In the genomic region with DNA sequence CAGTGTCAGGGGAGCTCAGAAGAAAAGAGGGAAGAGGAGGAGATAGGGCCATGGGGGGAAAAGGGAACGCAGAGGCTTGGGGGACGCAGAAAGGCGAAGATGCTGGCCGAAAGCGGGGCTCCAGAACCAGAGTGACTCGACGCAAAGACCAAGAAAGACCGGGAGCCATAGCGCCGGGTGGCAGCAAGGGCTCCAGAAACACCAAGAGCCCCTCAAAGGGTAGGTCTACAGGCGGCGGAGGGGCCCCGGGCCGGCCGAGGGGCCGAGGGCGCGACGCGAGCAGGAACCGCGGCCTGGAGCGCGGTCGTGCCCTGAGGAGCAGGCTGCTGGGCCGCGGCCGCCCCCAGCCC, we compare ENCODE assay signal across 9 mouse cellular contexts. TPM values are rescaled to one million over a fixed set of nuclear protein-coding genes. Genes with fewer than 3 reads are reported as not detected.
DNase-seq lines count a peak whose midpoint lies in the region; ATAC-seq lines count a peak whose summit lies in the region.
"Had no signal": no experiment of that assay in that cellular context is flagged by ENCODE, and none has a peak within 500 bp of the region (broad histone marks: within the 10 kb centered on the region; RNA-seq: fewer than 3 reads in every experiment).

No protein-coding gene starts in this region.

- peak overlapping the region; percentile 99 for H3K4me2 ChIP-seq in heart, embryonic 13.5 days
- peak overlapping the region; percentile 99 for H3K4me2 ChIP-seq in hindbrain, embryonic 16.5 days (ENCODE audit: low read length)
- peak overlapping the region; percentile 97 for H3K4me2 ChIP-seq in midbrain, embryonic 11.5 days

- H3K36me3 ChIP-seq in heart, embryonic 13.5 days = peaks cover 36% of the 10 kb centered on the region
- peaks cover 26% of the 10 kb centered on the region for H3K36me3 ChIP-seq in hindbrain, embryonic 16.5 days (ENCODE audit: control insufficient read depth, insufficient read depth, low read length)
- peaks cover 26% of the 10 kb centered on the region for H3K36me3 ChIP-seq in midbrain, embryonic 11.5 days (ENCODE audit: control insufficient read depth, insufficient read depth, low read length)

- H3K27ac ChIP-seq in heart, embryonic 13.5 days (replicated peaks) = peak overlapping the region; percentile 99
- H3K27ac ChIP-seq in hindbrain, embryonic 16.5 days (ENCODE audit: low read depth, low read length) = peak overlapping the region; percentile 98
- H3K27ac ChIP-seq in midbrain, embryonic 11.5 days (ENCODE audit: low read depth, low read length) = peak overlapping the region; percentile 93

- peak overlapping the region; percentile 100 for H3K9ac ChIP-seq in heart, embryonic 13.5 days
- H3K9ac ChIP-seq in hindbrain, embryonic 16.5 days (ENCODE audit: low read depth, low read length) = peak overlapping the region; percentile 100
- peak overlapping the region; percentile 100 for H3K9ac ChIP-seq in midbrain, embryonic 11.5 days (ENCODE audit: low read length)

- H3K9me3 ChIP-seq in heart, embryonic 13.5 days = no peaks in the 10 kb centered on the region
- no peaks in the 10 kb centered on the region for H3K9me3 ChIP-seq in hindbrain, embryonic 16.5 days (ENCODE audit: control insufficient read depth, low read length)
- no peaks in the 10 kb centered on the region for H3K9me3 ChIP-seq in midbrain, embryonic 11.5 days (ENCODE audit: control insufficient read depth, low read length)

- no peaks in the 10 kb centered on the region for H3K27me3 ChIP-seq in heart, embryonic 13.5 days (replicated peaks)
- no peaks in the 10 kb centered on the region for H3K27me3 ChIP-seq in hindbrain, embryonic 16.5 days (replicated peaks; ENCODE audit: control insufficient read depth, insufficient read depth, low read length)
- H3K27me3 ChIP-seq in midbrain, embryonic 11.5 days (ENCODE audit: control insufficient read depth, insufficient read depth, low read length) = no peaks in the 10 kb centered on the region
- H3K27me3 ChIP-seq: Patski had no signal

- DNase-seq in heart, postnatal 25 days (ENCODE audit: low spot score) = no peak
- peak; percentile 38 for DNase-seq in adipocyte (ENCODE audit: low spot score)
- no peak for DNase-seq in midbrain, embryonic 11.5 days (ENCODE audit: low spot score, missing footprints)
- DNase-seq in urinary bladder, adult 2 months (ENCODE audit: low spot score) = no peak
- DNase-seq in layer of hippocampus, adult 9-10 months (ENCODE audit: low spot score) = no peak
- DNase-seq in cerebellum, adult 9-11 months = no peak

- WGBS in heart, embryonic 13.5 days = under 1% methylated on average over 28 of the region's 28 CpGs
- 0% methylated on average over 27 of the region's 28 CpGs for WGBS in hindbrain, embryonic 16.5 days
- WGBS in midbrain, embryonic 11.5 days = under 1% methylated on average over 24 of the region's 28 CpGs

- peaks cover 39% of the 10 kb centered on the region for H3K4me1 ChIP-seq in heart, embryonic 13.5 days
- peaks cover 27% of the 10 kb centered on the region for H3K4me1 ChIP-seq in hindbrain, embryonic 16.5 days (ENCODE audit: control insufficient read depth, insufficient read depth, low read depth, low read length)
- peaks cover 19% of the 10 kb centered on the region for H3K4me1 ChIP-seq in midbrain, embryonic 11.5 days (ENCODE audit: control insufficient read depth, insufficient read depth, low read length)

- no peak; the same call in 1 of the 2 replicates for ATAC-seq in heart, embryonic 13.5 days (ENCODE audit: extremely low read depth, insufficient number of reproducible peaks, low FRiP score, low TSS enrichment)
- ATAC-seq in hindbrain, embryonic 16.5 days = no peak
- no peak for ATAC-seq in midbrain, embryonic 11.5 days (ENCODE audit: low FRiP score)

- intact Hi-C loops in heart, postnatal 25 days (cut with DNase I) = loop anchor here (5.0 to 10.0 kb wide), 2 partner anchors 42 to 959 kb away; a partner anchor contains a TSS

- H3K4me3 ChIP-seq in heart, embryonic 13.5 days = peak overlapping the region; percentile 100
- H3K4me3 ChIP-seq in hindbrain, embryonic 16.5 days (ENCODE audit: low read length) = peak overlapping the region; percentile 99
- H3K4me3 ChIP-seq in midbrain, embryonic 11.5 days (ENCODE audit: low read depth, low read length) = peak overlapping the region; percentile 100

RNA-seq across cellular contexts. Expression of a gene that starts 0.5 kb away (rescaled TPM):
- polyA plus RNA-seq in heart, embryonic 13.5 days (2015; fragmentation: Nextera tagmentation; extraction: Ambion mirVana) = 124 and 130 TPM in 2 replicates
- 100 to 1,000 TPM; 135 to 143 TPM for total RNA-seq in heart, postnatal 25 days (2021)
- 138 and 153 TPM in 2 replicates for polyA plus RNA-seq in hindbrain, embryonic 16.5 days (2015; fragmentation: Nextera tagmentation; extraction: Ambion mirVana)
- 138 and 153 TPM in 2 replicates for polyA plus RNA-seq in midbrain, embryonic 11.5 days (2014; fragmentation: Nextera tagmentation; extraction: Ambion mirVana)
- 170 and 213 TPM in 2 replicates for polyA plus RNA-seq in urinary bladder, adult 2 months (2012; rRNA removed)

RNA-seq across cellular contexts. Expression of a gene that starts 11.7 kb away (rescaled TPM):
- 6.5 and 7.8 TPM in 2 replicates for polyA plus RNA-seq in heart, embryonic 13.5 days (2015; fragmentation: Nextera tagmentation; extraction: Ambion mirVana)
- 1 to 10 TPM; 2.3 to 3.5 TPM for total RNA-seq in heart, postnatal 25 days (2021)
- polyA plus RNA-seq in hindbrain, embryonic 16.5 days (2015; fragmentation: Nextera tagmentation; extraction: Ambion mirVana) = 5.6 and 10.1 TPM in 2 replicates
- polyA plus RNA-seq in midbrain, embryonic 11.5 days (2014; fragmentation: Nextera tagmentation; extraction: Ambion mirVana) = 7.8 and 8.4 TPM in 2 replicates
- polyA plus RNA-seq in urinary bladder, adult 2 months (2012; rRNA removed) = 11.2 and 13.3 TPM in 2 replicates

RNA-seq across cellular contexts. Expression of a gene that starts 24.0 kb away (rescaled TPM):
- polyA plus RNA-seq in heart, embryonic 13.5 days (2015; fragmentation: Nextera tagmentation; extraction: Ambion mirVana) = 8.6 and 9.9 TPM in 2 replicates
- total RNA-seq in heart, postnatal 25 days (2021) = 1 to 10 TPM; 2.7 to 5.3 TPM
- 4.8 and 7.3 TPM in 2 replicates for polyA plus RNA-seq in hindbrain, embryonic 16.5 days (2015; fragmentation: Nextera tagmentation; extraction: Ambion mirVana)
- polyA plus RNA-seq in midbrain, embryonic 11.5 days (2014; fragmentation: Nextera tagmentation; extraction: Ambion mirVana) = 7.8 and 10.2 TPM in 2 replicates
- polyA plus RNA-seq in urinary bladder, adult 2 months (2012; rRNA removed) = 20.4 and 23.0 TPM in 2 replicates
- polyA plus RNA-seq: Patski had no signal

RNA-seq across cellular contexts. Expression of a gene that starts 29.2 kb away (rescaled TPM):
- polyA plus RNA-seq in heart, embryonic 13.5 days (2015; fragmentation: Nextera tagmentation; extraction: Ambion mirVana) = 45.1 and 46.1 TPM in 2 replicates
- total RNA-seq in heart, postnatal 25 days (2021) = 100 to 1,000 TPM; 222 to 232 TPM
- polyA plus RNA-seq in hindbrain, embryonic 16.5 days (2015; fragmentation: Nextera tagmentation; extraction: Ambion mirVana) = 50.9 and 65.2 TPM in 2 replicates
- polyA plus RNA-seq in midbrain, embryonic 11.5 days (2014; fragmentation: Nextera tagmentation; extraction: Ambion mirVana) = 96.0 and 104 TPM in 2 replicates
- 130 and 136 TPM in 2 replicates for polyA plus RNA-seq in urinary bladder, adult 2 months (2012; rRNA removed)

RNA-seq across cellular contexts. Expression of a gene that starts 30.0 kb away (rescaled TPM):
- 0.64 TPM in 1 of 2 replicates, not detected in the other for polyA plus RNA-seq in heart, embryonic 13.5 days (2015; fragmentation: Nextera tagmentation; extraction: Ambion mirVana)
- 1 to 10 TPM; 1.4 to 1.8 TPM for total RNA-seq in heart, postnatal 25 days (2021)
- 1.1 and 1.2 TPM in 2 replicates for polyA plus RNA-seq in hindbrain, embryonic 16.5 days (2015; fragmentation: Nextera tagmentation; extraction: Ambion mirVana)
- polyA plus RNA-seq in midbrain, embryonic 11.5 days (2014; fragmentation: Nextera tagmentation; extraction: Ambion mirVana) = 0.41 TPM in 1 of 2 replicates, not detected in the other
- 2.6 and 3.5 TPM in 2 replicates for polyA plus RNA-seq in urinary bladder, adult 2 months (2012; rRNA removed)
- polyA plus RNA-seq: Patski had no signal
